Mouse (Mus musculus): ENCODE results near the gene Plppr2.

- TF ChIP-seq CTCF (IDR thresholded peaks at IDR 0.05; ENCODE audit: borderline replicate concordance, insufficient read depth, low read length): no peak
- TF ChIP-seq POLR2A (IDR thresholded peaks at IDR 0.05; ENCODE audit: low read depth, low read length): no peak
Observed at GRCm38 (mm10) chr9:21917493-21918034, 19.3 kb upstream of the Plppr2 start.

Measured in embryonic fibroblast, embryonic 13.5 days (primary cell).